Mouse (Mus musculus) neural tube, embryonic 13.5 days (tissue): ENCODE data around the gene Ly6g5b. TPM values are rescaled to one million over a fixed set of nuclear protein-coding genes. Genes with fewer than 3 reads are reported as not detected.
A peak's percentile ranks its signal among the peaks of the same experiment; 100 is the strongest.

Experiments used
- ATAC-seq: fragments of 200-750 bp; cut with Nextera tagmentation; 2 replicates; pipeline ENCODE4 v1.8.0; 2017; ENCODE audit warnings: low read depth, mild to moderate bottlenecking, moderate TSS enrichment, moderate library complexity
- H3K27ac ChIP-seq: fragments of 300-500 bp; sonication (generic); replicated peaks from 2 replicates; pipeline ENCODE4 v1.5.1; 2015; ENCODE audit warnings: moderate library complexity, mild to moderate bottlenecking, inconsistent platforms
- H3K27me3 ChIP-seq: fragments of 300-500 bp; sonication (generic); 2 replicates; pipeline ENCODE4 v1.6.1; 2015; ENCODE audit warnings: mild to moderate bottlenecking, inconsistent platforms
- H3K36me3 ChIP-seq: fragments of 300-500 bp; sonication (generic); 2 replicates; pipeline ENCODE4 v1.6.1; 2015; ENCODE audit warnings: mild to moderate bottlenecking, inconsistent platforms
- H3K4me1 ChIP-seq: fragments of 300-500 bp; sonication (generic); replicated peaks from 2 replicates; pipeline ENCODE4 v1.6.1; 2015; ENCODE audit warnings: inconsistent platforms
- H3K4me2 ChIP-seq: fragments of 300-500 bp; sonication (generic); 2 replicates; pipeline ENCODE4 v1.6.1; 2015; ENCODE audit warnings: inconsistent platforms, mild to moderate bottlenecking, moderate library complexity
- H3K4me3 ChIP-seq: fragments of 300-500 bp; sonication (generic); 2 replicates; pipeline ENCODE4 v1.5.1; 2015; ENCODE audit warnings: mild to moderate bottlenecking, inconsistent platforms
- H3K9ac ChIP-seq: fragments of 300-500 bp; sonication (generic); 2 replicates; pipeline ENCODE4 v1.6.1; 2015; ENCODE audit warnings: moderate library complexity, mild to moderate bottlenecking, inconsistent platforms
- H3K9me3 ChIP-seq: fragments of 300-500 bp; sonication (generic); 2 replicates; pipeline ENCODE4 v1.6.1; 2016; ENCODE audit warnings: inconsistent platforms
- WGBS: fragments of 180-500 bp; shearing (Covaris S2); methylation state at CpG from one replicate; pipeline ENCODE4 v1.1.7; 2015; 5-methylcytosine and 5-hydroxymethylcytosine counted together
- polyA plus RNA-seq: library from polyadenylated mRNA; unstranded; fragments of >200 nt; fragmentation: Nextera tagmentation; extraction: Ambion mirVana; gene quantifications from 2 replicates; pipeline ENCODE4 v1.2.1, GENCODE M21; 2015

Ly6g5b gene
- polyA plus RNA-seq, 1 experiment from 2014 or later = 1.7 TPM

DNA sequence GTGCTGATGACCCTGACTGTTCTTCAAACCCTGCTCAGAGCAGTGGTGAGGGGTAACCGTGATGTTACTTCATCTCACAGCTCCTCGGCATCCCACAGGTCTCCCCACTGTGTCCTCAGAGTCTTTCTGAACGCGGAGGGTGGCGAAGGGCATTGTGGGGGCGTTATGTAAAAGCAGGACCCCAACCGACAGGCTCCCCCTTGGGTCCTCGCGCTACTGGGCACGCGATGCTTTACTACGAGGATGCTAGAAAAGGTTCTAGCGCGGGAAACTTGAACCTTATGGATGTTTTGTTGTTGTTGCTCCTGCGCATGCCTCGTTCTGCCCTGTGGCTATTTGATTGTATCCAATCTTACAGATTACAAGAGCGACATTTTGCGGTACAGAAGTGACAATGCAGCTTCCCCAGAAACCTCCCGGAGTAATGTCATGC lies 6.7 kb upstream of the Ly6g5b start, which contains the start of gene Csnk2b:
Gene Csnk2b (minus strand): TSS at position 183 of the 433 bp plus-strand sequence.
- WGBS = 0% methylated on average over 19 of the region's 19 CpGs
- Histone ChIP-seq H3K27me3 (no peaks in the 10 kb centered on the region), H3K36me3 (peaks cover 42% of the 10 kb centered on the region), H3K9me3 (no peaks in the 10 kb centered on the region), H3K4me3 (peak within 1 kb of the TSS; percentile 96), H3K27ac (peak within 1 kb of the TSS; percentile 95), H3K4me2 (peak within 1 kb of the TSS; percentile 98), H3K4me1 (peaks cover 39% of the 10 kb centered on the region), H3K9ac (peak within 1 kb of the TSS; percentile 98)
- ATAC-seq = peak; percentile 52

GRCm38 (mm10) chr17:35121143-35121799 lies 6.0 kb upstream of the Ly6g5b start, which contains the start of gene Gpank1:
Gene Gpank1 (plus strand): TSS chr17:35121455.
- ATAC-seq = peak; percentile 95
- no peaks in the 10 kb centered on the region for H3K27me3 ChIP-seq
- no peaks in the 10 kb centered on the region for H3K9me3 ChIP-seq
- whole genome bisulfite sequencing = under 1% methylated on average over 50 of the region's 50 CpGs
- H3K4me3 ChIP-seq = peak within 1 kb of the TSS; percentile 96
- H3K9ac ChIP-seq = peak within 1 kb of the TSS; percentile 98
- H3K27ac ChIP-seq = peak within 1 kb of the TSS; percentile 95
- H3K4me1 ChIP-seq = peaks cover 33% of the 10 kb centered on the region
- H3K4me2 ChIP-seq = peak within 1 kb of the TSS; percentile 98
- H3K36me3 ChIP-seq = peaks cover 49% of the 10 kb centered on the region

DNA sequence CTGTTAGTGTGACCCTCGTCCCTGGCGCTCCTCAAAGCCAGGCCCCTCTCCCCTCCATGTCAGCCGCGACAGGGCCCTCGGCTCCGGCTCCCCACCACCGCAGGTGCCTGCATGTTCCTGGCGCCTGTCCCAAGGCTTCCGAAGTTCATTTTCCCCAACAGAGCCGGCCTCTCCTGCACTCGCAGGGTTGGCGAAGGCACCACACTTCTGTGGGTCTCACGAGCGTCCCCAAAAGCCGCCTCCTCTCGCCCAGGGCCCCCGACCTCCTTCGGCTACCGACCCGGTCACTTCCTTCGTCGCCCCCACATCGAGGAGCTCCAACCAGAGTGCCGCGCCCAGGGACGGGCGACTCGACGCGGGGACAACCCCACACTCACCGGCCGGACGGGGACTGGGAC lies 5.5 kb upstream of the Ly6g5b start:
- ATAC-seq = peak; percentile 12; the same call in 1 of the 2 replicates
- H3K4me3 ChIP-seq = peak overlapping the region; percentile 96
- peaks cover 28% of the 10 kb centered on the region for H3K4me1 ChIP-seq
- peaks cover 54% of the 10 kb centered on the region for H3K36me3 ChIP-seq
- peak overlapping the region; percentile 98 for H3K9ac ChIP-seq
- under 1% methylated on average over 33 of the region's 33 CpGs for WGBS
- peak overlapping the region; percentile 98 for H3K4me2 ChIP-seq
- H3K9me3 ChIP-seq = no peaks in the 10 kb centered on the region
- H3K27me3 ChIP-seq = no peaks in the 10 kb centered on the region
- peak overlapping the region; percentile 74 for H3K27ac ChIP-seq

DNA sequence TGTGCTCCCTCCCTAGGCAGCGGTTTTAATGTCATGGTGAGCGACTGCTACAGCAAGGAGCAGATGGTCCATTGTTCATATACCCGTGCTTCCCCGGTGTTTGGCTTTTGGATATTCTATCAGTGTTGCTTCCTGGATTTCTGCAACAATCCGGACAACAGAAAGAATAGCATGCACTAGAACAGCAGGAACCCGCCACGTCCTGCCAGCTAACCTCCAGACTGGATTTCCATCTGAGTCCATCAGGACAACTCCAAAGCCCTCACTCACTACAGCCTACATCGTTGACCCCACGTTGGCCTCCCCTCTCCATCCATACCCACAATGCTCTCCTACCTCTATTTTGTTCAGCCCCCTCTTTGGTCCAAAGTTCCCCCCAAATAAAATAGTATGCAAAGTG lies 3.5 kb downstream of the Ly6g5b start:
- Histone ChIP-seq H3K4me1 (no peaks in the 10 kb centered on the region), H3K27ac (no peak overlapping the region), H3K4me2 (no peak overlapping the region), H3K9me3 (no peaks in the 10 kb centered on the region), H3K4me3 (no peak overlapping the region), H3K9ac (no peak overlapping the region), H3K36me3 (peaks cover 29% of the 10 kb centered on the region), H3K27me3 (no peaks in the 10 kb centered on the region)
- 66% methylated on average over 9 of the region's 9 CpGs for WGBS
- ATAC-seq = no peak

- no peak within 1 kb of the TSS for H3K9ac ChIP-seq
- H3K4me3 ChIP-seq = no peak within 1 kb of the TSS
- no peak for ATAC-seq
- no peaks in the 10 kb centered on the region for H3K9me3 ChIP-seq
- 78% methylated on average over 6 of the region's 6 CpGs for WGBS
- H3K4me1 ChIP-seq = peaks cover 8% of the 10 kb centered on the region; the same call in 1 of the 2 replicates
- no peaks in the 10 kb centered on the region for H3K27me3 ChIP-seq
- peaks cover 14% of the 10 kb centered on the region for H3K36me3 ChIP-seq
- H3K4me2 ChIP-seq = no peak within 1 kb of the TSS
- H3K27ac ChIP-seq = no peak within 1 kb of the TSS
Measured at GRCm38 (mm10) chr17:35108097-35108496, 7.1 kb downstream of the Ly6g5b start, which contains the start of gene Ly6g5c. Gene Ly6g5c (plus strand): TSS chr17:35108279.

- no peak overlapping the region for H3K27ac ChIP-seq
- no peak overlapping the region for H3K4me3 ChIP-seq
- peaks cover 30% of the 10 kb centered on the region for H3K36me3 ChIP-seq
- WGBS = 75% methylated on average over 3 of the region's 3 CpGs
- H3K27me3 ChIP-seq = no peaks in the 10 kb centered on the region
- no peak overlapping the region for H3K4me2 ChIP-seq
- no peak overlapping the region for H3K9ac ChIP-seq
- ATAC-seq = no peak
- peaks cover 8% of the 10 kb centered on the region; the same call in 1 of the 2 replicates for H3K4me1 ChIP-seq
- no peaks in the 10 kb centered on the region for H3K9me3 ChIP-seq
Measured at GRCm38 (mm10) chr17:35106522-35106921, 8.7 kb downstream of the Ly6g5b start.

GRCm38 (mm10) chr17:35105740-35106389 lies 9.4 kb downstream of the Ly6g5b start:
- WGBS = 31% methylated on average over 13 of the region's 13 CpGs
- H3K4me1 ChIP-seq = peaks cover 8% of the 10 kb centered on the region; the same call in 1 of the 2 replicates
- ATAC-seq = no peak
- H3K9ac ChIP-seq = peak overlapping the region; percentile 52; the same call in 1 of the 2 replicates
- no peaks in the 10 kb centered on the region for H3K9me3 ChIP-seq
- peaks cover 36% of the 10 kb centered on the region for H3K36me3 ChIP-seq
- peak overlapping the region; percentile 35 for H3K4me2 ChIP-seq
- H3K4me3 ChIP-seq = no peak overlapping the region
- H3K27me3 ChIP-seq = no peaks in the 10 kb centered on the region
- no peak overlapping the region for H3K27ac ChIP-seq

DNA sequence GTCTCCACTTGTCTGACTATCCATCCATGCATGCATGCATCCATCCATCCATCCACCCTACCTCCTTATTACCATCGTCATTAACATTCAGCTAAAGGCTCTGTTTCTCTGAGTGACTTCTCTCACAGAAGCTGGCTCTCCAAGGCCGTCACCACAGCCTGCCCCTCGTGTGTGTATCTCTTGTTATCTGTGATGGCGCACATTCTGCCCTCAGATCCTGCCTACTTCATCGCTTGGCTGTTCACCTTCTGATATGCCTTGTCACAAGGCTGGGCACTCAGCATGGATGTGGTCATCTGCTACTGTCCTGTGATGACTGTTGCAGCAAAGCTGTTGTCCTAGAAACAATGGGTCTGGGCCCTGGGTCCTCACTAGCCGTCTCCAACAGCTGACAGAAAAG lies 10.5 kb downstream of the Ly6g5b start:
- Histone ChIP-seq H3K9me3 (no peaks in the 10 kb centered on the region), H3K36me3 (peaks cover 48% of the 10 kb centered on the region)
- WGBS = 77% methylated on average over 6 of the region's 6 CpGs

GRCm38 (mm10) chr17:35104079-35104478 lies 11.1 kb downstream of the Ly6g5b start:
- Histone ChIP-seq H3K4me1 (peaks cover 8% of the 10 kb centered on the region; the same call in 1 of the 2 replicates), H3K9ac (no peak overlapping the region), H3K27ac (no peak overlapping the region), H3K4me3 (no peak overlapping the region), H3K4me2 (no peak overlapping the region), H3K36me3 (peaks cover 54% of the 10 kb centered on the region), H3K9me3 (no peaks in the 10 kb centered on the region), H3K27me3 (no peaks in the 10 kb centered on the region)
- ATAC-seq = no peak
- WGBS = 90% methylated on average over 7 of the region's 7 CpGs

More for the DNA sequence above, 10.5 kb downstream of the Ly6g5b start:
- H3K4me3 ChIP-seq = no peak overlapping the region
- no peaks in the 10 kb centered on the region for H3K27me3 ChIP-seq
- no peak for ATAC-seq
- peaks cover 8% of the 10 kb centered on the region; the same call in 1 of the 2 replicates for H3K4me1 ChIP-seq
- 0 out of 2 replicates have a peak overlapping the region, but pooled peaks have one; percentile 22 for H3K9ac ChIP-seq
- H3K27ac ChIP-seq = no peak overlapping the region
- H3K4me2 ChIP-seq = no peak overlapping the region

- WGBS = 76% methylated on average over 6 of the region's 6 CpGs
- Histone ChIP-seq H3K27me3 (no peaks in the 10 kb centered on the region), H3K27ac (no peak overlapping the region), H3K36me3 (peaks cover 63% of the 10 kb centered on the region), H3K9me3 (no peaks in the 10 kb centered on the region), H3K4me2 (no peak overlapping the region), H3K4me1 (peaks cover 8% of the 10 kb centered on the region; the same call in 1 of the 2 replicates), H3K9ac (no peak overlapping the region), H3K4me3 (no peak overlapping the region)
- ATAC-seq = no peak
Measured at GRCm38 (mm10) chr17:35103221-35103690, 12.0 kb downstream of the Ly6g5b start.

DNA sequence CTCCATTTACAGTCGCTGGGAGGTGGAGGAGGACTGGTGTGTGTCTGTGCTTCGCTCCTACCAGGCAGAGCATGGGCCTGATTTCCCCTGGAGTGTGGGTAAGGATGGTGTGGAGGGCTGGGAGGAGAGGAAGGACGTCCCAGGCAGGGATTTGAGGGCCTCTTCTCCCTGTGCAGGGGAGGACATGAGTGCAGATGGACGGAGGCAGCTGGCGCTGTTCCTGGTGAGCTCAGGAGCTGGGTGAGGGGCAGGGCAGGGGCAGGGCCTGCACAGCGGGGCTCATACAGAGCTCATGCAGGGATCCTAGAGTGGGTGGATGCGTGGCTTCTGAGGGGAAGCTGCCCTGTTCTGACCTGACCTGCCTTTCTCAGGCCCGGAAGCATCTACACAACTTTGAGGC lies 12.9 kb downstream of the Ly6g5b start:
- no peak overlapping the region for H3K9ac ChIP-seq
- H3K4me3 ChIP-seq = no peak overlapping the region
- no peak for ATAC-seq
- H3K4me1 ChIP-seq = peaks cover 8% of the 10 kb centered on the region; the same call in 1 of the 2 replicates
- WGBS = 79% methylated on average over 8 of the region's 8 CpGs
- H3K4me2 ChIP-seq = no peak overlapping the region
- H3K27me3 ChIP-seq = no peaks in the 10 kb centered on the region
- H3K27ac ChIP-seq = no peak overlapping the region
- H3K9me3 ChIP-seq = no peaks in the 10 kb centered on the region
- H3K36me3 ChIP-seq = peaks cover 72% of the 10 kb centered on the region

GRCm38 (mm10) chr17:35101161-35101560 lies 14.1 kb downstream of the Ly6g5b start:
- H3K9me3 ChIP-seq = no peaks in the 10 kb centered on the region
- H3K4me3 ChIP-seq = no peak overlapping the region
- WGBS = 95% methylated on average over 11 of the region's 11 CpGs
- no peak overlapping the region for H3K27ac ChIP-seq
- peaks cover 7% of the 10 kb centered on the region; the same call in 1 of the 2 replicates for H3K4me1 ChIP-seq
- no peak overlapping the region for H3K9ac ChIP-seq
- ATAC-seq = no peak
- H3K4me2 ChIP-seq = no peak overlapping the region
- H3K36me3 ChIP-seq = peaks cover 84% of the 10 kb centered on the region
- H3K27me3 ChIP-seq = no peaks in the 10 kb centered on the region
